Mouse (Mus musculus): ENCODE measurements around the gene Cfl2.

DNA sequence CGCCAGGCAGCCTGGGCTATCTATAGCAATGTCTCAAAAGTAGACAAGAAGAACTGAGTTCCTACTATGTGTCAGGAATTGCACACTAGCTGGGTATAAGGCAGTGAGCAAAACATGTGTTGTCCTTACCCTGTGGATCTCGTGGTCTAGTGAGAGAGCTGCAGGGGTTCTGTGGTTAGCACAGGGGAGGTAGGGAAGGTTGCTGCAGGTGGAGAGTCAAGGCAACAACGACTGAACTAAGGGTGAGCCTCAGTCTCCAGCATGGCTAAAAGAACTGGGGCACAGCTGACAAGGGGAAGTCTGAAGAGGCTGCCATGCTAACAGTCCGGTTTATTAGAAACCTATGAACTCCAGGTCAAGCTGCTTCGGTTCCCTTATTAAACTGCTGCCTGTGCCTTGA is 16.5 kb upstream of the Cfl2 start:
- no peak for TF ChIP-seq CTCF (IDR thresholded peaks at IDR 0.05; ENCODE audit: insufficient read depth, low read length)
- no peak for TF ChIP-seq POLR2A (IDR thresholded peaks at IDR 0.05; ENCODE audit: borderline replicate concordance, extremely low read depth, low read depth, low read length)
